Mouse (Mus musculus) liver, postnatal 0 days (tissue): ENCODE results near the gene Arhgap45. TPM values are rescaled to one million over a fixed set of nuclear protein-coding genes. Genes with fewer than 3 reads are reported as not detected.

ENCODE experiments used
- ATAC-seq: fragments of 200-750 bp; cut with Nextera tagmentation; 2 replicates; pipeline ENCODE4 v1.8.0; 2017; ENCODE audit warnings: mild to moderate bottlenecking, moderate library complexity
- DNase-seq: peaks from one replicate; pipeline ENCODE4 v3.0.0-alpha.2; 2016
- H3K27ac ChIP-seq: fragments of 300-500 bp; sonication (generic); 2 replicates; pipeline ENCODE4 v1.5.1; 2014; ENCODE audit warnings: antibody characterized with exemption, moderate library complexity, mild to moderate bottlenecking, low read depth
- H3K27me3 ChIP-seq: fragments of 300-500 bp; sonication (generic); 2 replicates; pipeline ENCODE4 v1.6.1; 2014; ENCODE audit warnings: low read length, control low read depth, mixed read lengths; ENCODE audit not compliant: insufficient read depth
- H3K36me3 ChIP-seq: fragments of 300-500 bp; sonication (generic); replicated peaks from 2 replicates; pipeline ENCODE4 v1.6.1; 2014; ENCODE audit warnings: mild to moderate bottlenecking, control low read depth, low read length, moderate library complexity, mixed read lengths; ENCODE audit not compliant: insufficient read depth
- H3K4me1 ChIP-seq: fragments of 300-500 bp; sonication (generic); 2 replicates; pipeline ENCODE4 v1.6.1; 2014; ENCODE audit warnings: antibody characterized with exemption, mild to moderate bottlenecking, control low read depth; ENCODE audit not compliant: insufficient read depth
- H3K4me2 ChIP-seq: fragments of 300-500 bp; sonication (generic); 2 replicates; pipeline ENCODE4 v1.6.1; 2014; ENCODE audit warnings: low read depth, mild to moderate bottlenecking, low read length, moderate library complexity, mixed read lengths
- H3K4me3 ChIP-seq: fragments of 300-500 bp; sonication (generic); 2 replicates; pipeline ENCODE4 v1.5.1; 2014; ENCODE audit warnings: low read depth, low read length
- H3K9ac ChIP-seq: fragments of 300-500 bp; sonication (generic); replicated peaks from 2 replicates; pipeline ENCODE4 v1.6.1; 2014; ENCODE audit warnings: mild to moderate bottlenecking, moderate library complexity
- H3K9me3 ChIP-seq: fragments of 300-500 bp; sonication (generic); 2 replicates; pipeline ENCODE4 v1.6.1; 2016; ENCODE audit warnings: mild to moderate bottlenecking, control low read depth, low read length, mixed read lengths
- CTCF ChIP-seq: sonication (generic); IDR thresholded peaks from 2 replicates; pipeline ENCODE4 v1.5.1; 2016; ENCODE audit warnings: antibody characterized with exemption, low read depth
- EP300 ChIP-seq: IDR thresholded peaks from 2 replicates; pipeline ENCODE4 v1.6.1; 2016; ENCODE audit warnings: antibody characterized with exemption, low read depth, mild to moderate bottlenecking
- WGBS: fragments of 180-500 bp; shearing (Covaris S2); extraction: QIAGEN DNeasy Blood & Tissue Kit; methylation state at CpG from one replicate; pipeline ENCODE4 v1.1.7; 2014; ENCODE audit not compliant: insufficient replicate concordance; 5-methylcytosine and 5-hydroxymethylcytosine counted together
- polyA plus RNA-seq: library from polyadenylated mRNA; unstranded; fragments of >200 nt; fragmentation: Nextera tagmentation; extraction: Ambion mirVana; gene quantifications from 2 replicates; pipeline ENCODE4 v1.2.1, GENCODE M21; 2015

Gene Arhgap45
- polyA plus RNA-seq, 1 experiment from 2014 or later: 14.2 TPM

DNA sequence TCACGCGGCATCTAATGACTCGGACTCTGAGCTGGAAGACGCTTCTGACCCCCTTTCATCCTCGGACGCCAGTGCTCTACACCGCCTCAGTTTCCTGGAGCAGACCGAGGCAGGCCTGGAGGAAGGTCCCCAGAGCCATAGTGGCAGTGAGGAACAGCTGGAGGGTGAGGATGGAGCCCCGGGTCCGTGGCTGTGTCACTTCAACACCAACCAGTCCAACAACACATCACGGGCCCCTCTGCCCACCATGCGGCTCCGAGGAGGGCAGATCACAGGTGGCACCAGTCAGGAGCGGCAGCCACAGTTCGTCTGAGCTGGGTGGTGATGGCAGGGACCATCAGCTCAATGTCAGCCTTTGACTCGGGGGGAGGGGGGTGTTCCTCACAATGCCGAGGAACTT lies 14.3 kb downstream of the Arhgap45 start:
- no peak overlapping the region for H3K4me3 ChIP-seq
- no peaks in the 10 kb centered on the region for H3K27me3 ChIP-seq
- DNase-seq (no peak), ATAC-seq (no peak)
- no peak overlapping the region for H3K4me2 ChIP-seq
- H3K27ac ChIP-seq: no peak overlapping the region
- WGBS: 88% methylated on average over 17 of the region's 17 CpGs
- H3K9me3 ChIP-seq: no peaks in the 10 kb centered on the region
- no peak for TF ChIP-seq EP300
- no peak for TF ChIP-seq CTCF
- no peak overlapping the region for H3K9ac ChIP-seq
- peaks cover 57% of the 10 kb centered on the region for H3K36me3 ChIP-seq
- H3K4me1 ChIP-seq: peaks cover 26% of the 10 kb centered on the region

DNA sequence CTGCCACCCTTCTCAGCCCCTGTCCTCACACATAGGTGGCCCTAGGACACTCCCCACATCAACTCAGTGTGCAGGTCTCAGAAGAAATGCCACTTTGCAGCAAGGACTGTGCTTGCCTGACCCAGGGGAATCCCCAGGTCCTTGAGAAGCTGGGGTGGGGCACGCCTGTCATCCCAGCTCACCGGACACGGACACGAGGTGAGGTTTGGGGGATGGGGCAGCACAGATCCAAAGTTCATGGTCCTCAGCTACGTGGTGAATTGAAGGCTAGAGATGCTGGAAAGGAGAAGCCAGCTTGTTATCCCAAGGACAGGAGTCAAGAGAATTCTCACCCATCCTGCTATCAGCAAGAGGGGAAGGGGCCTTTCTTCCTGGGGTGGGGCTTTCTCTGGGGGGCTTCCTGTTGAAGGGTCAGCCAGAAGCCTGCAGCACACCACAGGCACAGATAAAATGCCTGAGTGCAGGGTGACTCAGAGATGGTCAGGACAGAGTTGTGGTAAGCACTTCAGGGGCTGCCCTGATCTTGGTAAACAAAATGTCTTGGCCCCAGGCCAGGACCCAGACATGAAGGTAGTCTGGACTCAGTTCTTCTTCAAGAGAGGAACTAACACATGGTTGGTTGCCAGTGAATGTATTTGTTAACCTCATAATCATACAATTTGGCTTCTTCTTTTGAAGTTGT lies 16.5 kb downstream of the Arhgap45 start:
- ATAC-seq (peak; percentile 66), DNase-seq (peak; percentile 67)
- no peak overlapping the region for H3K4me3 ChIP-seq
- peak overlapping the region; percentile 69 for H3K27ac ChIP-seq
- no peak overlapping the region for H3K4me2 ChIP-seq
- TF ChIP-seq EP300: peak; percentile 65
- TF ChIP-seq CTCF: no peak
- 18% methylated on average over 5 of the region's 5 CpGs for WGBS
- H3K27me3 ChIP-seq: no peaks in the 10 kb centered on the region
- H3K36me3 ChIP-seq: peaks cover 56% of the 10 kb centered on the region
- H3K9me3 ChIP-seq: no peaks in the 10 kb centered on the region
- no peak overlapping the region for H3K9ac ChIP-seq
- H3K4me1 ChIP-seq: peaks cover 23% of the 10 kb centered on the region

DNA sequence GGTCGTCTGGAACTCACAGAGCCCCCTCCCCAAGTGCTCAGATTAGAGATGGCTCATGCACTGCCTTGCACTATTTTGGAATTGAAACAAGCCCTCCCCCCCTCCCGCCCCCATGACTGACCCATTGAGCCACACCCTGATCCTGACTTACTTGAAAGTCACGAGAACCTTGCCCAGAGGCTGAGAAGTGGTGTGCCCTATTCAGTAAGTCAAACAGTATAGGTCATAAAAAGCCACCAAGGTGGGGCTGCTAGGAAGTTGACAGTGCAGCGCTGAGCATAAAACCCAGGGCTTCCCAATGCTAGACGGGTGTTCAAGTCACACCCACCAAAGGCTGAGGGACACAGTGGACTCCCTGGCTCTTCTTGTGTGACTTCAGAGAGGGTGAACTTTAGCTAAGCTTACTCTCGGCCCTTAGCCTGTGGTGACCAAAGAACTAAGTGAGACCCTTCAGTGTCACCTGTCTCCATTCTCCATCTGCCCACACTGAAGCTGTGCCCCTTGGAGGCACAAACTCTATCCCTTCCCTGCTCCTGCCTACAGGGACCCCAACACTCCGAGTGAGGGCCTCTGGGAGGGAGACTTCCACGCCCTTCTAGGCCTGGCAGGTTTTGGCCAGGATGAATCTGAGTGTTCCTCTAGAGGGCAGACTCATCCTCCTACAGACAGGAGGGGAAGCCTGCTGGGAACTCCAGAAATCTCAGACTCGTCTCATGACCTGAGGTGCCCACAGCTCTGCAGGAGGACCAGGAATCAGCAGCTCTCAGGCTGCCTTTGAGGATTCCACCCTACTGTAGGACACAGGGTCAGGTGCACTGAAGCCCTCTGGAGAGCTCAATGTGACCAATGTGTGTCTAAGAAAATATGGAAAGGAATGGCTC lies 17.3 kb downstream of the Arhgap45 start:
- ATAC-seq (peak; percentile 28), DNase-seq (peak; percentile 48)
- no peaks in the 10 kb centered on the region for H3K27me3 ChIP-seq
- no peak overlapping the region for H3K4me3 ChIP-seq
- no peak overlapping the region for H3K9ac ChIP-seq
- 23% methylated on average over 9 of the region's 9 CpGs for whole genome bisulfite sequencing
- peaks cover 27% of the 10 kb centered on the region for H3K4me1 ChIP-seq
- H3K27ac ChIP-seq: peak overlapping the region; percentile 69
- H3K4me2 ChIP-seq: no peak overlapping the region
- peak; percentile 73 for TF ChIP-seq CTCF
- TF ChIP-seq EP300: no peak
- peaks cover 55% of the 10 kb centered on the region for H3K36me3 ChIP-seq
- H3K9me3 ChIP-seq: no peaks in the 10 kb centered on the region

DNA sequence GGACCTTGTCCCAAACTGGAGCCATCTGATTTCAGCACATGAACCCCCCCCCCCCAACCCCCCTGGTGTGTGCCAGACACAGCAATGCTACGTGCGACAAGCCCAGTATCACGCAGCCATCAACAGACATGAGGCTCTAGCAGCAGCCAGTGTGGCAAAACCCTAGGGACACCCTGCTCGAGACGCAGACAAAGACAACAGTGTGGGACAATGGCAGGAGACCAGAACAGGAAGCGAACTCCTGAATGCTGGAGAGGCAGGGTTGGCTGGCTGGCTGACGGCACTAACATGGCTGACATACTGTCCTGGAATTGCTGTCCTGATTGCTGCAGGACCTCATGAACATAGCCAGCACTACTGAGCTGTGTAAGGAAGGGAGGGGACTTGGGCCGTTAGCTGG lies 18.7 kb downstream of the Arhgap45 start:
- WGBS: 77% methylated on average over 8 of the region's 8 CpGs
- Histone ChIP-seq H3K9ac (no peak overlapping the region), H3K4me1 (peaks cover 31% of the 10 kb centered on the region), H3K36me3 (peaks cover 45% of the 10 kb centered on the region), H3K27me3 (no peaks in the 10 kb centered on the region), H3K27ac (no peak overlapping the region), H3K4me3 (no peak overlapping the region), H3K4me2 (no peak overlapping the region), H3K9me3 (no peaks in the 10 kb centered on the region)
- TF ChIP-seq CTCF (no peak), EP300 (no peak)
- no peak for ATAC-seq
- no peak for DNase-seq

DNA sequence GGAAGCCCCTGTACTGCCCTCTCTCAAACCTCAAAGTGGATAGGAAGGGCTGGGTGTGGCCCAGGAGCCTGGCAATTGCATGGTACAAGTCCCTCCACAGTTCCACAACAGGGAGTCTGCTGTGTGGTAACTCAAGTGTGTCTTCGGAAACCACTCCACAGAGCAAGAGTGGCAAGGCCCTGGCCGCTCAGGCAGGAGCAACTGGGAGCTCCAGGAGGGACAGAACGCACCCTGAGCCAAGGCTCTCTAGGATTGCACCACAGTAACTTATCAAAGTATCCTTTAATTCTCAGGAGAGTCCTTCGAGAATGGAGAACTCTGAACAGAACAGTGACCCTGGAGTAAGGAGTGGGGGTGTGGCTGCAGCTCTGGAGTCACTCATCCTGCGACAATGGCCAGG lies 19.2 kb downstream of the Arhgap45 start:
- Histone ChIP-seq H3K9me3 (no peaks in the 10 kb centered on the region), H3K4me3 (no peak overlapping the region), H3K36me3 (peaks cover 41% of the 10 kb centered on the region), H3K9ac (no peak overlapping the region), H3K4me2 (no peak overlapping the region), H3K27ac (no peak overlapping the region), H3K4me1 (peaks cover 31% of the 10 kb centered on the region), H3K27me3 (no peaks in the 10 kb centered on the region)
- 85% methylated on average over 5 of the region's 5 CpGs for WGBS
- DNase-seq (no peak), ATAC-seq (no peak)
- TF ChIP-seq EP300 (no peak), CTCF (no peak)

DNA sequence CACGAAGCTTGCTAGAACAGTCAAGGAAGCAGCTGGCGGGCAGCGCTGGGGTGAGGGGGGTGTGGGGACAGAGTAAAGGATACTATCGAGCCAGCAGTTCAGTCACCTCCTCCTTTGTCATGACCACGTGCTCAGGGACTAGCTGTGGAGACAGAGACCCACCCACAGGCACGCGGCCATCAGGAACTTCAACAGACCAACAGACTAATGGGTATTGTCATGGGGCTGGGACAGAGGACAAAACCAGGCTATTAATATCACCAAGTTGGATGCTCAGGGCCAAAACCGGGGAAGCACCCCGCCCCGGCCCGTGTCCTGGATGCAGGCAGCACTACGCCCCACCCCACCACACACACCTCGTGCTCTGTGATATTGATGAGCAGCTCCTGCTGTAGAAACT lies 20.4 kb downstream of the Arhgap45 start:
- WGBS: 92% methylated on average over 13 of the region's 13 CpGs
- Histone ChIP-seq H3K36me3 (peaks cover 35% of the 10 kb centered on the region), H3K9ac (no peak overlapping the region), H3K27ac (no peak overlapping the region), H3K4me3 (no peak overlapping the region), H3K27me3 (no peaks in the 10 kb centered on the region), H3K4me1 (peaks cover 31% of the 10 kb centered on the region), H3K9me3 (no peaks in the 10 kb centered on the region), H3K4me2 (no peak overlapping the region)
- no peak for TF ChIP-seq CTCF
- no peak for TF ChIP-seq EP300
- ATAC-seq (no peak), DNase-seq (no peak)
